Mouse (Mus musculus) adrenal gland (tissue): ENCODE results near the gene Scd3.
"Not testable (repeated sequence)": the region's sequence is repeated elsewhere in the genome, so short reads cannot be mapped to it uniquely, and the experiment has no call there.

ENCODE experiments used
- intact Hi-C: fragments of 180-260 bp; cut with DNase I; formaldehyde crosslinking; loops from one replicate; pipeline ENCODE4 v1.15.1; 2025

Scd3 gene

DNA sequence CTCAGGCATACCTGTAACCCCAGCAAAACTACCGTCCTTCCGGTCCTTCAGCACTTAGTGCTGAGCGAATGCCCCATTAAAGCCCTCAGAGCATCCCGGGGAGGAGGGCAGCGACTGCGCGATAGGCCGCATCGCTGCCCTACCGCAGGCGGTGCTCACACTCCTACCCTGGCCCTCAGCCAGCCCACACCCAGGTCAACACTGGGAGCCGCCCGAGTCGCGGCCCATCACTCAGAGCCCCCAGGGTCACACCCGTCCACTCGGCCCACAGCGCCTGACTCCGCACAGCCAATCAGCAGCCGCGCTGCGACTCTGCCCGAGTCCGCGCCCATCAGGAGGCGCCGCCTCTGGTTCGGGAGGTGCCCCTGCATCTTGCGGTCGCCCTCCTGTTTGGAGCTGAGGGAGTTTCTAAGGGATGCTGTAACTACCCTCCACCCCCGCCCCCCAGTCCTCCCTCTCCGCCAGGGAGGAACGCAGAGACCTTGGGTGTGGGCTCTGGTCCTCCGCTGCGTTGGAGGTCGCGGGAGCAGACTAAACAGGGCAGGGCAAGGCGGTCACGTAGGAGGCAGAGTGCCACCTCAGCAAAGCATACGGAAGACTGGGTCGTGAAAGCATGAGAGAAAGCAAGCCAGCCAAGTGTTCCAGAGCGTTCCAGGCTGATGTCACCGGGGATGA is 63.9 kb downstream of the Scd3 start:
- intact Hi-C loops, result loop anchor here (2.0 kb wide), 1 partner anchor 28 kb away; no protein-coding TSS in a partner anchor

DNA sequence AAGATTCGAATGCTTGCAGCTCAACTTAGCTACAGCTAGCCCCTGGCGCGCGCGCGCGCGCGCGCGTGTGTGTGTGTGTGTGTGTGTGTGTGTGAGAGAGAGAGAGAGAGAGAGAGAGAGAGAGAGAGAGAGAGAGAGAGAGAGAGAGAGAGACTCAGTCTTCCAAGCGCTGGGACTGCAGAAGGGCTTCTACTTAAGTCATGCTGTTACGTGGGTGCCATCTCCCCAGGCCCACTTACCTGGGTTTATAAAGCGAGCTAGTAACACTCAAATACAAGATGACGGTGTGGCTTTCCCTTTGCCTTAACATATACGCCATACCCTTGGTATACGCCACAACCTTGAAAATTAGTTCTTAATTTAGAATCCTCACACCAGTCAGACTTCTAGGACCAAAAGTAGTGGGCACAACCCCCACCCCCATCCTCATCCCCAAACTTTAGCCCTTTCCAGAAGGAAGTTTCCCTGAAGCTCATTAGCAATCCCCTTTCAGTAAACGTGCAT is 64.5 kb downstream of the Scd3 start:
- intact Hi-C loops, result loop anchor here (2.0 kb wide), 1 partner anchor 27 kb away; no protein-coding TSS in a partner anchor

DNA sequence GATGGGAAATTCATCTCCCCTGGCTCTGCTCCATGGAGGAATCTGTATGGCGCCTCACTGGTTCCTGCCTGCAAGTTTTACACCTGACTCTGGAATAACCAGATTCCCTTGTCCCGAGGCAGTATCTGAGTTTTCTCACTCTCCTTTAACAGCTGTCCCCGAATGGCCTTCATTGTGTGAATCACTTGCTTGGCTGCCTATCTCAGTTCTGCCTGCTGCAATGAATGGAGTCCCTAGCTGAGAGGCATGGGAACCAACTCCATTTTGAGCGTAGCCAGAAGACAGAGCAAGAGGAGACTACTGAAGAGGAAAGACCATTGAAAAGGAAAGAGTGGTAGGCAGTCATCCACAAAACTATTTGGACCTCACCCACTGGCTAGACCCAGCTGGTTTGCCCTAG is 70.6 kb downstream of the Scd3 start:
- intact Hi-C loops, result no loop called here

DNA sequence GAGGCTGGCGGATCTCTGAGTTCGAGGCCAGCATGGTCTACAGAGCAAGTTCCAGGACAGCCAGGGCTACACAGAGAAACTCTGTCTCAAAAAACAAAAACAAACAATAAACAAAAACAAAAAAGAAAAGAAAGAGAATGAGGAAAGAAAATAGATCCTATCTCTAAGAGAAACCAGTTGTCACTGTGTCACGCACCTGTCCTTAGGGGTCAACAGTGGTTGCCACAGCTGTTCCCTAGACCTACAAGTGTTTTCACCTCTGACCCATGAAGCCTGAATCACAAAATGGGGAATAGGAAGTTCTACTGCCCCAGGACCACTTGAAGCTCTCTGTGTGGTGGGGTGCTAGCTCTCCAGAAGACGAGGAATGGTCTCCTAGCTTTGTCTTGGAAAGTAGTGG is 71.4 kb downstream of the Scd3 start:
- intact Hi-C loops, result no loop called here

DNA sequence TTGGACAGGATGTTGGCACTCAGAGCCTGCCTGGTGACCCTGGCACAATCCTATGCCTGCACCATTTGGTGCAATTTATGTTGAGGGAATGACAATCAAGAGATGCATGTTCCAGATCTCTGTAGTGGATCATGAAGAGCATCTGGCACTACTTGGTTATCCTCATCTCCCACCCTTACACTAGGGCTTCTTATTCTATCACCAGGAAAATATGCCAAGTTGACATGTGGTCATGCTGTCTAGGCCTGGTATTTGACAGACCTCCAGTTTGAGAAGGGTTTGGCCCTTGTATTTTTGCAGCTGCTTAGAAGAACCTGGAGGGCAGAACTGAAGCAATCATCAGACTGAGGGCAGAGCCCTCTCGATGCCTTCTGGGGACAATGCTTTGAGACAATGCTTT is 72.3 kb downstream of the Scd3 start:
- intact Hi-C loops, result no loop called here

DNA sequence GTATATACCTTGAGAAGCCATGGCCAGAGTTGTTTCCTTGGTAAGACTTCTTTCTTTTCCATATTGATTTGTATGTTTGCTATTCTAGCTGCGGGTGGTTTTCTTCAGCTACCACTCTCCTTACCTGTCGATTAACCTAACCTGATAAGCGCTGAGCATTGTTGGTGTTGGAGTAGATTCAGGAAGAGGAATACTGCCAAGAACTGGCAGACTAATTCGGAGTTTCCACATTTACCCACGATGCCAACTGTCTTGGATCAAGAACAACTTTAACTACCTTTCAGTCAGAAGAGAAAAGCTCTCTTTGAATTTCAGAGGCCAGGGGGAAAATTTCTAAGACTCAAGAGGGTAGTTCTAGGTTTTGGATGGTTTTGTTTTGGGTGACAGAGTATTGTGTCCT is 73.8 kb downstream of the Scd3 start:
- intact Hi-C loops, result no loop called here

DNA sequence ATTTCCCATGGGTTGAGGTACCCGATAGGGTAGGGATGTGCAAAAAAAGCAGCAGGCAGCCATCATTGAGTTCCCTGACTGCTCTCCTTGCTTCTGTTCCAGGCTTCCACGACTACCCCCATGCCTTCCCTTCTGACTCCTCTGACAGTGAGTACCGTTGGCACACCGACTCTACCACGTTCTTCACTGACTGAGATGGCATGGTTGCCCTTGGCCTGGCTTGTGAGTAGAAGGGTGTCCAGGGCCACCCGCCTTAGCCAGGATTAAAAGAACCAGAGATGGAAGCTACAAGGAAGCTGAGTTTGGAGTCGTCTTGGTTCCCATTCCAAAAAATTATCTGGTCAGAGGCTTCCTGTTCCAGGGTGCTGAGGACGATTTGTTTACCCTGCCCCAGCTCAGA is 74.9 kb downstream of the Scd3 start:
- intact Hi-C loops, result no loop called here

DNA sequence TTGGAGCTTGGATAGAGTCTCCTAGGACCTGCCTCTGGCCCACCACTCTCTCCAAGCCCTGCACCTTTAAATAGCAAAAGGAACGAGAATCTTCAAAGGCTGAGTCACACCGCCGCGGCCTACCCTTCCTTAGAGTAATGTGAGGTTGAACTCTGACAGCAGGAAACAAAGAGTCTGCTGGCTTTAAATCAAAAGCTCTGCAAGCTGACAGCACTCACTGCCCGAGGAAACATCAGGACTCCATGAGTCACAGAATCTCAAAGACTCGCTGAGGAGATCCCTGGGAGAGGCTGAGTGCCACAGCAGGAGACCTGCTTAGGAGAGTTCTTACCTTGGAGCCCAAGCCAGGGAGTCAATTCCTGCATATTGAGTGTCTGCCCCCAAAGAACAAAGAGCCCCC is 77.7 kb downstream of the Scd3 start:
- intact Hi-C loops, result no loop called here

DNA sequence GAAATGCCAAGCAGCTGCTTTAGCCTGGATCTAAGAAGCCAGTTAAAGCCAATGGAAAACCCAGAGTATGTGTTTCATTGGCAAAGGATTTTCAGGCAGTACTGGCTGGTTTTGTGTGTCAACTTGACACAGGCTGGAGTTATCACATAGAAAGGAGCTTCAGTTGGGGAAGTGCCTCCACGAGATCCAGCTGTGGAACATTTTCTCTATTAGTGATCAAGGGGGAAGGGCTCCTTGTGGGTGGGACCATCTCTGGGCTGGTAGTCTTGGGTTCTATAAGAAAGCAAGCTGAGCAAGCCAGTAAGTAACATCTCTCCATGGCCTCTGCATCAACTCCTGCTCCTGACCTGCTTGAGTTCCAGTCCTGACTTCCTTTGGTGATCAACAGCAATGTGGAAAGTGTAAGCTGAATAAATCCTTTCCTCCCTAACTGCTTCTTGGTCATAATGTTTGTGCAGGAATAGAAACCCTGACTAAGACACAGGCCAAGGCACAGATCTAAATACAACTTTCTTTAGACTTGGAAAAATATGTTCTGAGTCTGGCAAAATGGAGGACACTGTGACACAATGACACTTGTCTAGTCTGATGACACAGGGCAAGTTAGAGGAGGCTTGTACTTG is 78.9 kb downstream of the Scd3 start:
- intact Hi-C loops, result not testable (repeated sequence)

DNA sequence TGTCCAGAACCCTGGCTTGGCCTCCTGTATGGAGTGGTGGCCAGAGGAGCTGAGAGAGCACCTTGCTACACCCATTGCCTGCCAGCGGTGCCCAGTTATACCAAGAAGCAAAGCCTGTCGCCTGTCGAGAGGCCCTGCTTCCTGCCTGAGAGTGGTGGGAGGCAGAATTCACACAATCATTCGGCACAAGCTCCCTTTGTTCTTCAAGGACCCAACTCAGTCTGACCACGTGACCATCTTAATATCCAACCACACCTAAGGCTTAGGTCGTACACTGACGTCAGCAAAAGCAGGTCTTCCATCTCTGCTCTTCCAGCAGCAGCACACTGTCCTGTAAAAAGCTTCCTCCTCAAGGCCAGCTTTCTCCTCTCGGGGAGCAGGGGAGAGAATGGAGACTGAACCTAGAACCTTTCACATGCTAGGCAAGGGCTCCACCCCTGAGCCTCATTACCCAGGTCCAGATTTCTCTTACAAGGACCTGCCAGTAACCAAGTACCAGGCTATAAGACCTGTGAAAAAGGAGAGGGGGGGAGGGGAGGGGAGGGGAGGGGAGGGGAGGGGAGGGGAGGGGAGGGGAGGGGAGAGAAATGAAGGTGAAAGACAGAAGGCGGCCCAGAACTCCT is 79.6 kb downstream of the Scd3 start:
- intact Hi-C loops, result no loop called here

DNA sequence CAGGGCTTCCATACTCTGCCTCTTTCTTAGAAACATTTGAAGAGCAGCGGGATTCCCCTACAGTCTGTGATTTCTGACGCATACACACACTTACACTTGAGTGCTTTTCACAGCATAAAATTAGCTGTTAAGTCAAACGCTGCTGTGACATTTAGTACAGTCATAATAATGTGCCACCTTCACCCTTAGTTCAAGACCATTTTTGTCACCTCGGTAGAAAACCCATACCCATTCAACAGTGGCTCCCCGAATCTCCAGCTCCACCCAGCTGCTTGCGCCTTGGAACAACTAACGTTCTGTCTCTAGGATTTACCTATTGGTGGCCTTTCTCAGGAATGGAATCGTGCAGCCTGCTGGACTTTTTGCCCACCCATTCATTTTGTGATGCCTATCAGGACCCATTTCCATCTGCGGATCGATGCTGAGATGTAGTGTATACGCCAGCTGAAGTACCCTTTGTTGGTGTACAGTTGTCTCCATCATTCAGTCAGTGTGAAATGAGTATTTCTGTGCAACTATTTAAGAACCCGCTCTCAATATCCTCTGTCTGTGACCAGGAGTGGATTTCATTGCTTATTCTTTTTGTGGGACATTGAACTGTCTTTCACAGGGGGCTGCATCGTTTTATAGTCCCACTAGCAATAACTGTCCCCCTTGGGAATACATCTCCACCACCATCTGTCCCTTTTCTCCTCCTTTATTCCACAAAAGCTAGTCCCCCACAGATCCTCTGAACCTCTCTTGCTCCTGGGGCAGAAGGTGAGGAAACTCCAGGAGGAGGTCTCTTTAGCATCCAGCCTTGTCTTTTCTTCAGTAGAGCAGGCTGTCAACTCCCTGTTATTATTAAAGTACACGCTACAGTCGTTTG is 80.3 kb downstream of the Scd3 start:
- intact Hi-C loops, result no loop called here

DNA sequence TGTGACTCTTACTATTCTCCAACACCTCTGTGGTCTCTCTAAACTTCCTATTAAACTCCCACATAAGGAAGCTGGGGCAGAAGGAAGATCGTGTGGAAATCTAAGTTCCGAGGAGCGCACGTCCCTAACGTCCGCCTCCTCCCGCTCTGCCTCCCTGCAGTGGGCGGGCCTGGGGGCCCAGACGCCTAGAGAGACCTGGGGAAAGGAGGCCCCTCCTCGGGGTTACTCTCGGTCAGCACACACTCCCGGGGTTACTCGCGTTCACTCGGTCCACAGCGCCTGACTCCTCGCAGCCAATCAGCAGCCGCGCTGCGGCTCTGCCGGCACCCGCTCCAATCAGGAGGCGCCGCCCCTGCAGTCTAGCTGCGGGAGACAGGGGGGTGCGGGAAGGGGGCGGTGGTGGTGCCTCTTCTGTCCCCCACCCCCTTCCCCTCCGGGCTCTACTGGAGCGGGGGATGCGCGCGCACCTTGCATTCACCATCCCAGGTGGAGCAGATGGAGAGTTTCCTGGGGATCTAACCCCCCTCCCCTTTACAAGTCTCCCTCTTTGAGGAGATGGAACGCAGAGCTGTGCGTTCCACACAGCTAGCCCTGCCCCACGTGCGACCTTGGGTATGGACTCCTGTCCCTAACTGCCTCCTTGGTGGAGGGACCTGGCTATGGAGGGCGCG is 81.1 kb downstream of the Scd3 start:
- intact Hi-C loops, result no loop called here

DNA sequence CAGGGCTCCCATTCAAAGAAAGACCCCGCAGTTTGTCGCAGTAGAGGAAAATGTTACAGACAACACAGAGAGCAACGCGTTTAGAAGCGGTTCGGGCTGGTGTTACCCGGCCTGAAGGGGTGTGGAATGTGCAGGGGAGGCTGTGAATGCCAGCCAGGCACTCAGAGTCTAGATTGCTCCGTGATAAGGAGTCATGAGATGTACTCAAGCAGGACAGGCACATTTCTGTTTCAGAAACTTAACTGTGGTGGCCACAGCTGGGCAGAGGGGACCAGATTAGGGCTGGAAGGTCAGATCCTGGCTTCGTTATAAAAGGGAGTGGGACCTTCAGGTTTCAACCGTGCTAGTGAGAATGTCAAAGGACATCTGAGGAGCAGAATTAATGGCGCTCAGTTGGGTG is 81.7 kb downstream of the Scd3 start:
- intact Hi-C loops, result no loop called here

DNA sequence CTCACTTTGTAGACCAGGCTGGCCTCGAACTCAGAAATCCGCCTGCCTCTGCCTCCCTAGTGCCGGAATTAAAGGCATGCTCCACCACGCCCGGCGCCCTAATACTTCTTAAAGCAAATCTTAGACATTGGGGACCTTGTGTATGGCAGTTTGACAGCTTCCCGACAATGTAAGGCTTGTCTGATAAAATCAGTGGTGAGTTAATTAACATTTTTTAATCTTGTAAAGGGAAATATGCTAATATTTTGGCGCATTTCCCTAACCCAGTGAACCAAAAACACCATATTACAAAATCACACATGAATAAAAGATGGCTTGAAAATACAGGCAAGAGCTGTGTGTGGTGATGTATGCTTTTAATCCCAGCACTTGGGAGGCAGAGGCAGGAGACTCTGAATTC is 82.5 kb downstream of the Scd3 start:
- intact Hi-C loops, result no loop called here

DNA sequence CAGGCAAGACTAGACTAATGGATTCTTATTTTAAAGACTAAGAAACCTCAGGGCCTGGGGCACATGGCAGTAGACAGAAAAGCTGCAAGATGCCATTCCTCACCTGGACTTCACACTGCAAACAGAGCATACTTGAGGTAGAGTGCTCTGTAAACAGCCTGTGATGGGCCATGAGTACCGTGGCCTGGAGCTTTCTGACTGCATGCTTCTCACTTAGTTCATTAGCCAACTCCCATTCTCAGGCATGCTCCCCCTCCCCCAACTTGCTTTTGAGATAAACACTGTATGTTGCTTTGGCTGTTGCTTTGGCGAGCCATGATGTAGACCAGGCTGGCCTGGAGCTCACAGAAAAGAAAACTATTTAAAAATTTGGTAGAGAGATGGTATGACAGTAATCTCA is 83.0 kb downstream of the Scd3 start:
- intact Hi-C loops, result no loop called here

DNA sequence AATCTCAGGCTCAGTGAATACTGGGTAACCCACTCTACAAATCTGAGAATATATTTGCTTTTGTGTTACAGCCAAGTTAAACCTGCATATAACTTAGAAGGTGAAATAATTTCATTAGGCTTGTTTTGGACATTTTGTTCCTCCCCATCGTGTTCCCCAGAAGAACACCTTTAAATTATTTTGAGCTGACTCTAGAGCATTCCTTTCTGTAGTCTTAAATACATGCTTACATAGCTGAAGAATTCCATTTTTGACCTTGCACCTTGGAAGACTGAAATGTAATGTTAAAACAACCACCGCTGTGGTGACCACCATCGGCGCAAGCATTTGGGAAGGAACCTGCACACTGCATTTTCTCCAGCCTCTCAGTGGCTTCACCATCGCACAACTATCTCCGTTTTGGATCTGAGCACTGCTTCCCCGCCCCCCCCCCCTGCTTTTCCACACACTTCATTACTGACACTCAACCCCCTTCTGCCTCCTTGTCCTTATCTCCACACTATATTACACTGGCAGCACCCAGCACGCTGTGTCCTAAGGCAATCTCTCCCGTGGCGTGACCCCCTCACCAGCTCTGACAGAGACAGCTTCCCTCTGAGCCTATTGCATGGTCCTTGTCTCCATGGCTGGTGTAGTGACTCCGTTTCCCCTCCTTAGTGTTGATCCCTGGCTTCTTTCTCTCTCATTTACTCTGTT is 84.5 kb downstream of the Scd3 start:
- intact Hi-C loops, result no loop called here

DNA sequence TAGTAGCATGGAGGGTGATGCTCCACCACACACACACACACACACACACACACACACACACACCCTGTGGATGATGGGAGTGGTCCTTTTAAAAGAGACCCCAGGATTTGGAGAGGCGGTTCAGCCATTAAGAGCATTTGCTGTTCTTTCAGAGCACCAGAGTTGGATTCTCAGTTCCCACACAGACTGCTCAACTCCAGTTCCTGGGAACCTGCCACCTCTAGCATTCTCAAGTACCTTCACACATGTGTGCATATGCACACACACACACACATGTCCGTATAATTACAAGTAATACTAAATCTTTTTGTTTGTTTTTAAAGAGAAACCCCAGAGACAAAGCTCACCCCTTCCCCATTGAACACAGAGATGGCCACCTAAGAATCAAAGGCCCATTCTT is 89.0 kb downstream of the Scd3 start:
- intact Hi-C loops, result no loop called here

DNA sequence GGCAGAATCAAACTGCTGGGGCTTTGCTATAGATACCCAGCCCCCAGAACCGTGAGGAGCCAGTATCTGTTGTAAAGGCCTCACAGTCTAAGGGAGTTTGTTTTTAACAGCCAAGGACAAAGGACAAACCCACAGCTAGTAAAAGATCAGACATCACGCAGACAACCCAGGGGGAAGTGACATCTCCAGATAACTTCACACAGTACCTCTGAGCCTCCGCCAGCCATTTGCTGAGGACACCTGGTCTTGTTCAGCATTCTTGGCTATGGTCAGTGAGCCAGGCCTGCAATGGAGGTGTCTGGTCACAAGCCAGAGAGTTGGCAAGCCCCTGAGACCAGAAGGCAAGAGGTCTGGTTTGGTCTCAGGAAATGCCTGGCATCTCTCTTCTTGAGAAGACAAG is 89.4 kb downstream of the Scd3 start:
- intact Hi-C loops, result no loop called here

DNA sequence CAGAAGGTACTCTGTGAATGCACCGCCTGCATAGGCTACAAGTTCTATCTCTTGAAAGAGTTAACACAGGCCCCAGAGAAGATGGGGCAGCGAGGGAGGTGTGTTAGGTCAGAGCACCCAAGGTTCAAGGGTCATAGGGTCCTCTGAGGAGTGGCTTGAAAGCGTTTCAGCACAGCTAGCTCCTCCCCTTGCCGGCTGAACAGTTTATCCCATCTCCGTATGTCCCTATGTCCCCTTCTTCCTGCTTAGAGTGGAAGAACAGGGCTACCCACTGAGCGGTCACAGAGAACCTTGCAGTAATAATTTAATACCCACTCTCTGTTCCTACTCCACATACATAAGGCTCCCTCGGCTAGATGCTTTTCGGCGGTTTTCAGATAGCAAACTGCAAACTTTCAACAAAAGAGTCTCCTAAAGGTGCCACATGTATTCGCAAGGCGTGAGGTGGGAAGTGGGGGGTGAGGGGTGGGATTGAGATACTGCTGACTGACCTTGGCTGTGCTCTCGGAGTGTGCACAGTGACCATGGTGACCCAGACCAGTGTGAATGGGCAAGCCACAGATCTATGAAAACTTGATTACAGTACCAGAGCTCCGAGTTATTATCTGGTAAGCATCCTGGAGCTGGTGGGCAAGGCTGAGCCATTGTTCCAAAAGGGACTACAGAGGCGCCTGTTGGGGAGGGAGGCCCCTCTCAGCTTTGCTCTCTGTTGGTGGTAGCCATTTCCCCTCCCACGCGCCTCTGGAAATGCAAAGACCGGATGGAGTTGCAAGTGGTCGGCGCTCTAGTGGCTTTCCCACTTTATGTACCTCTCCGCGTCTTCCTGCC is 90.1 kb downstream of the Scd3 start, which contains the start of gene Scd2:
Gene Scd2 (plus strand): TSS at position 734 of the 828 bp plus-strand sequence.
- intact Hi-C loops, result no loop called here
